Mouse (Mus musculus) gastrocnemius, adult 8-10 months (tissue): ENCODE results near the gene Prtg. TPM values are rescaled to one million over a fixed set of nuclear protein-coding genes. Genes with fewer than 3 reads are reported as not detected.

Source experiments
- DNase-seq, 2 experiments: peaks; one replicate each; pipeline ENCODE4 v3.0.0; 2022; ENCODE audit warnings: low spot score in 2 of 2
- total RNA-seq, 4 experiments: library from RNA; stranded (reverse); gene quantifications; 2 replicates each; pipeline ENCODE4 v1.2.4; 2022

The Prtg gene
- total RNA-seq, 4 experiments from 2014 or later = 0.07 to 0.38 (median 0.12) TPM

DNA sequence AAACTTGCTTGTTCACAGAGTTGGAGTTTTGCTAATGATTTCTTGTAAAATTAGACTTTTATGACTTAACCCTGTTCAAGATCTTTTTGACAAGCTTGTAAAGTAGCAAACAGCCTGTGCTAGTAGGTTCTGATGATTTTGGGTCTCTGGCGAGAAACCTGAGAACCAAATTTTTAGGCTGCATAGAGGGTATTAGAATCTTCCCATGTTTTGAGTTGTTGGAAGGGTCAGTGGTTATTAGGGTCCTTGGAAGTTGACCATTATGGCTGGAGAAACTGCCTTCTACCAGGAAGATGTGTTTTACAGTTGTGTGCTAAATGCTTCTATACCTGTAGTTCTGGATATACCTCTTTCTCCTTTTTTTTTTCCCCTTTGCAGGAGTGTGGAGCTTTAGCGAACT lies 2.4 kb downstream of the Prtg start:
- DNase-seq = no peak

DNA sequence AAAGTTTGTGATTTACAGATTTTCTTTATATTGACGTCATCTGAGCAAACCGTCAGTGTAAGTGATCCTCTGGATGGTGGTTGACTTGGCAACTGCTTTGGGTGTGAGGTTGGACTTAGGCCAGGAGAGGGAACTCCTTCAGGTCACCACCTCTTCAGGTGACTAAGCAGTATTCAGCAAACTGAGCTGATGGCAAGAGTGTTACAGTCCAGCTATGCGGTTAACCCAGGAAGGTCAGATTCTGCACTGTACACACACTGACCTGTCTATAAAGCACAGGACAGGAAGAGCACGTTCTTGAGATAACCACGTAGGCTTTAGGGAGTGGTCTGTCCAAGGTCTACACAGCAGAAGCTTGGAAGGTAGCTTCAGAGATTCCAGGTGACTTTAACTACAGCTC lies 3.9 kb downstream of the Prtg start:
- DNase-seq = no peak

DNA sequence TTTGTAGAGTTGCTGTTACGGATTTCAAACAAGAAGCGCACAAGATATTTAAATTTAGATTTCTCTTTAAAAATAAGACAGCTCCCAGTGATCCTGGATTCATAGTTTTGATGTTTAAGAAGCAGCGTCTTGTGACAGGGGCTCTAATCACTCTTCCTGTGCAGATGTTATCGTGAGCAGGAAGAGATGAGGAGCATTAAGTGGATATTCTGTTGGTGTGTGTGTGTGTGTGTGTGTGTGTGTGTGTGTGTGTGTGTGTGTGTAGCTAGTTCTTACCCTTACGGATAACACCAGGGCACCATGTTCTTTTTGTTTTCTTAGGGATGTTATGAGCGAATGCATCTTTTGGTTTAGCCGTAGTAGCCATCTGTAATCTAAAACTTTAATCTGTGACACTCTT lies 5.4 kb downstream of the Prtg start:
- no peak for DNase-seq

DNA sequence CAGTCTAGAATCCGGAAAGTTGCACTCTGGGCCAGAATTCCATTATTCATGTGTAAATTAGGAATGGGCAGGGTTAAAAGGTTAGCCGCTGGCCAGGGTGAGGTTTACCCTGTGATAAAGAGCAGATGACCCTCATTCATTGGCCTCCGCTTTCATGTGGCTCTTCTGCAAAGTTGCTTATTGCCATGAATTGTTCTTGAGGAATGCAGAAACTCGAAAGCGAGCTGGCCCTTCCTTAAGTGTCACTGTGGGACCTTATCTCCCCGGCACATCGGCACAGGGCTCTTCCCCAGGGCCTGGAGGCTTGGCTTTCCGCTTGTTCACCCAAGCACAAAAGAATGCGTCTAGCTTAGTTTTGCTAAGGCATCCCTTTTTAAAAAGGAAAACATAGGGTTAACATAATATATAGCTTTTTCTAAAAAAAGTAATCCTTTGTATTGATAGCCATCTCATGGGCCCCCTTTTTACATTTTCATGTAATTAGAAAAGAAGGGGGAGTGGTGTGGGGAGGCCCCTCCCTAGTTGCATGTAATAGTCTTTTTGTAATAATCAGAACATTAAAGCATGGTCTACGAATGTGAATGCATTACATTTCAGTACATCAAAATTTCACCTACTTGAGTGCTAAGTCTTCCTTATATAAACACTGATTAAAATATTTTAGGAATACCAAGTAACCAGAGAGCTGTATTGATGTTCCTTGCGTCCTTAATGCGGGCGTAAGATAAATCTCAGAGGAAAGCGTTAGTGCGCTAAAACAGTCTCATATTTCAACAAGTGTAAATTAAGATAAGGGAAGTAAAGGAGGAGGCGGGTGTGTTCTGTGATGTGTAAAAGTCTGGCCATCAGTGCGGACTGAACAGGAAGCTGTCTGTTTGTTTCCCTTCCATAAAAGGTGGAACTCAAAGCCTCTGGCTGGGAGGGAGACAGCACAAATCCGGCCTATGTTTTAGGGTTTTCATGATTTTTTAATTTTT lies 6.2 kb downstream of the Prtg start:
- no peak for DNase-seq

DNA sequence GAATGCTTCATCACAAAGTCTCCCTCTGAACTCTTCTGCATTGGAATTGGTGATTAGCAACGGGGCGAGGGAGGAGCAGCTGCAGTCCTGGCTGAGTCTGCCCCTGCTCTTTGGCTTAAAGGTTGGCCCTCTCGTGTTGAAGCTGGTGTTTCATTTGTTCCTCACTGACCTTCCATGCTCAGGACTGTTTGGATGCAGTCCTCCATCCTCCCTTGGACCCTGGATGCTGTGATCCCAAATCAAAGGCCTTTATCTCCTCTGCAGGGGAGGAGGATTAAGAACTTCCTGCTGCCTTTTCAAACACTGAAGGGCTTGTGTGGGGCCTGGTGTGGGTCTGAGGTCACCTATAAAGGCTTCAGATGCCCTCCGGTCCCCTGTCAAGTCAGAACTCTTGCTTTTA lies 18.8 kb downstream of the Prtg start:
- DNase-seq = no peak

DNA sequence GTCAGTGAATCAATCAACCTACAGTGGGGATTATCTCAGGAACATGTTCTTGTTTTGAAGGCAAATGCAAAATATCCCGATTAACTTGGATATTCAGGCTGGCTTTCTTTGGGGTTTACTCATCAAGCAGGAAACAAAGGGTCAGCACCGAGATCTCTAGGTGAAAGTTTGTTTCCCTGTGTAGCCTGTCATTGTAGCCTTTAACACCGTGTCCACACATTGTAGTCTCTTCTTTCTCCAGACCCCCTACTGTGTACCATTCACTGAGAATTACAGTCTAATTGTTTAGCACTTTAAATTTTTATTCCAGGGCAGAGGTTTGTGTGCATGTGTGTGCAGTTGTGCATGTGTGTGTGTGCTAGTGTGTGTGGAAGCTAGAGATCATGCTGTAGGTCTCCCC lies 19.3 kb downstream of the Prtg start:
- DNase-seq = no peak

DNA sequence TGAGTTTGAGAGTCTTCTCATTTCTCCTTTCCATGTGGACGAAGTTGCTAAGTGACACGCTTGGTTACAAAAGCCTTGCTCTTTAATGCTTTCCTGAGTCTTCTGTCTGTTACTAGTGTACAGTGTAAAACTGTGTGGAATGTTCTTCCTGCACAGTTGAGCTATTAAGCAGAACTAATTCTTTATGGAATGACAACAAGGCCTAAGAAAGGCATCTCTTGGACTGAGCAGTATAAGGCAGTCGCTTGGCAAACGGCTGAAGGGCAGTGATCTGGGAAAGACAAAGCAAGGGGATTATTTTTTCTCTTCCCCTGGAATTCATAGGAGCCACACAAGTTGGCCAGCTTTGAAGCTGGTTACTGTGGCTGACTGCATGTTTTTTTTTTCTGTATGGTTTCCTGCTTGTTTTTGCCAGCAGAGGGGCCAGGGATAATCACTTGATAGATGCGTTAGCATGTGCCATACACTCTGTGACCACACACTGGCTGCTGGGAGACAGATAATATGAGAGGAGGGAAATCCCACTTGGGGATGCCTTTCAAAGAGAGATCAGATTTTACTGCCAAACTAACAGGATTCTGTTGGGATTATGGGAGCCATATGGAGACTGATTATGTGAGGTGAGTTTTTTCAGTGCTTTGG lies 22.1 kb downstream of the Prtg start:
- no peak for DNase-seq

DNA sequence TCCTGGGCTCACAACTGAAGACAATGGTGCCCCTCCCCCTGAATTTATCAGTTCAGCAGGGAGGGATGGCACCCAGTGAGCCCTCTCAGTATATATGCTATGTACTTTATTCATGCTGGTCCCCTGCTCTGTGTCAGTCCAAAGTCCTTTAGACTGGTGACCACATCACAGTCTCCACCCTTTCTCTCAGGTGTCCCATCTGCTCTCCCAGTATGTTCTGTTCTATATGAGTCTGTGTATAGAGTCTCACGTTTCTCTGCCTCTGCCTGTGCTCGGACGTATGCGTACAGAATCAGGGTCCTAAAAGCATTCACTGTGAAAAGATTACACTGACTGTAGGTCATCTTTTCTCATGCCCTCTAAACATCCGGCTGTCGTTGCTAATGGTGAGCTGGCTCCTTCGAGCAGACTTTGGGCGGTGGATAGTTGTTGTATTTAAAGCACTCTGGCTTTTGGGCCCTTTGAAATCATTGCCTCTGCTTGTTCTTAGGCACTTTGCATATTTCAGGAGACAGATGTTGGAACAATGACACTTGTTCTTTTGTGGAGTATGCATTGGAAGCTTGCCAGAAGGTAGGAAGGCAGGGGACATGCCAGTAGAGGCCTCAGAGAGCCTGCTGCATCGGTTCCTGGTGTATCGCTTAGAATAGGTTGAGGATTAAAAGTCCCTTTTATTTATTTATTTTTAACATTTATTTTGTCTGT lies 27.5 kb downstream of the Prtg start:
- DNase-seq = no peak

DNA sequence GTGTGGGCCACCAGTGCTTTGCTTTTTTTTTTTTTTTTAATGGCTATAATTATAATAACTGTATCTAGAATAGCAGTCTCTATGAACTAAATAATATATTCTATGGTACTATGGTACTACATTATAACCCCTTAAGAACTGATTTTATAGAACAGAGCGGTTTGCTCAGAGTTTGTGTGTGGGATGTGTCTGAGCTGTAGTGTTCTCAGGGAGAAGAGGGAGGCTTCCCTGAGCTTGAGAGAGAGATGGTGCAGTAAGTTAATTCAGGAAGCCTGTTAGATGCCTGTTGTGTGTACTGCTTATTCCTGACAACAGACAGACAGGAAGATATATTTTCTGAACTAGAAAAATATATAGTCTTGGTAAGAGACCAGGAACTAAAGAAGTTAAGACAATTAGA lies 28.3 kb downstream of the Prtg start:
- DNase-seq = no peak

DNA sequence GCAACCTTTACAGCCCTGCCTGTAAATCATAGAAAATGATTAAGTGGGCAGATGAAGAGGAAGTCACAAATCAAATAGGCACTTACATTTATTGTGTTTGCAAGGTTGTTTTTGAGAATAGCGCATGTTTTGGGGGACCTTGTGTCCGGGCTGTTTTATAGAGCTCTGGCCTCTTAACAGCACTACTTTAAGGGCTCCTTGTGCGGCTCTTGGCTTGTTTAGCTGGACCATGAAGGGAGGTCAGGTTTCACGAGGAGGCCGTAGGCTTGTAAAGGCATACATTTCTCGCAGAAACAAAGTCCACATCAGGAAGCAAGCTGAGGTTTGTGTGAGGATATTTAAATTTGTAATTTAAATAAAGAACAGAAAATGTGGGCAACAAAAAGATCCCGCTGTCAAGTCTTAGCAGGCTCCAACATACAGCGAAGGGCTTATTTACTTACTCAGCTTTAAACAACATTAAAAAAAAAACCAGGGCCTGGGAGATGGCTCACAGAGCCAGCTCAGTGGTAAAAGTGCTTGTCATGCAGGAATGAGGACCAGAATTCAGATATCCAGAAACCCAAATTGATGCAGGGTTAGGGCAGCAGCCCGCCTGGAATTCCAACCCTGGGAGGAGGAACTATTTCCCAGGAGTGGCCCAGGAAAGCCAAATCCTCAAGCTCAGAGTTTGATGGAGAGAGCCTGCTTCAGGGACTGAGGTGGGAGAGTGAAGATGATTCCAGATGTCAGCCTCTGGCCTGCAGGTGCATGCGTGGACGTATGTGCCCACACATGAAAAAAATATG lies 30.2 kb downstream of the Prtg start:
- DNase-seq = no peak

DNA sequence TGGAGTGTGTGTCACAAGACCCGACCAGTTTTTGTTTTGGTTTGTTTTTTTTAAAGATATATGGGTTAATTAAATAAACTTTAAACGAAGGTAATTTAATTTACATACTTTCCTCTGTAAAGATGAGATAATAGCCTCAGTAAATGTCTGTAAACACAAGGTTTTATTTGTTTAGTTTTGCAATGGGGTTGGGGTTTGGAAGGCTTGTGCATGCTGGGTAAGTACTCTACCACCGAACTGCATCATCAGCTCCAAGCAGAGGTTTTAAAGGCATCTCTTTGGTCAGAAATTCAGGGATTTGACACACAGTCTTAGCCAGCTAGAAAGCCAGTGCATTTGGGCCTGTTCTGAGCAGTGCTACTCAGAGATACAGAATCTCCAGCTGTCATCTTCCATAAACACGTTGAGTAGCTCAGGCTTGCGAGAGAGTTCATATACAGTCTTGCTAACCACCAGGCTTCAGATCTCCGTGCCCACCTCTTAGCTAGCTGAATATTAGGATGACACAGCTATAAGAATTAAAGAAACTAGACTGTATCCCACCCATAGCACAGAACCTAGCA lies 31.0 kb downstream of the Prtg start:
- no peak for DNase-seq

DNA sequence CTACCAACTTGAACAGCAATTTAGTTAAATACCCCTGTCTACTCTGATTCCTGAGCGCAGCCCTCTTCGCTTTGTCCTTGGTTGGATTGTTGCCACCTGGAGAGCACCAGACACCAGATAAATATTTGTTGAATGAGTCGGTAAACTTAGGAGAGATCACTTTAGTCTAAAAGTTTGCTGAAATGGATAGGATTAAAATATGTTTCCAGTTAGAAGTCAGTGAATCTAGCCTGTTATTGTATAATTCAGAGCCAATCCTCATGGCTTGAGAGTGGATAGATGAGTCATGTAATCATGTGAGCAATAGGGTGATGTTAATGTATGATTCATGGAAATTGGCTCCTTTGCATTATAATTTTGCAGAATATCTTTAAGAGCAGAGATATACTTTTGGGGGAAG lies 31.6 kb downstream of the Prtg start:
- no peak for DNase-seq

DNA sequence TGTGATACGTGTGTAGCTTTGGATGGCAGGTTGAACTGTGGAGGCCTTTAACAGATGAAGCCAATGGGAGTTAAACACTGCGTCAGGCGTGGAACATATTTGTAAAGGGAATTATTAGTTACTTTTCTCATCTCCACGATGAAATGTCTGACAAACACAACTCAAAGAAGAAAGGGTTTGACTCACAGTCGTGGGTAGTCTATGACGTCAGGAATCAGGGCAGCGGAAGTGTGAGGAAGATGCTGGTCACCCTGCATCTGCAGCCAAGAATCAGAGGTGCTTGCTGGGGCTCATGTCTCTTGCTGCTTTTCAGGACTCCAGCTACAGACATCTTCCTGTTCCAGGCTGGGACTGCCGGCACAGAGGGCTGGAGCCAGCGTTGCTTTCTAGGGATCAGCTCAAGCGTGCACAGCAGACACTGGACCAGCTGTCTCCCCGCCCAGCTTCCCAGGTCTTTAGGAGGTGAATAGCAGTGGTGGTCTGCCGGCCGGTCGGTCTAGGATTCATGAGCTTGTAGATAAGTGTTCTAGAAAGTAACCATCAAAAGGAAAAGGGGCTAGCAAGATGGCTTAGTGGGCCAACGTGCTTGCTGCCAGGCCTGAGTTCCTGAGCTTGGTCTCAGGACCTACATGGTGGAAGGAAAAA lies 32.8 kb downstream of the Prtg start:
- no peak for DNase-seq

DNA sequence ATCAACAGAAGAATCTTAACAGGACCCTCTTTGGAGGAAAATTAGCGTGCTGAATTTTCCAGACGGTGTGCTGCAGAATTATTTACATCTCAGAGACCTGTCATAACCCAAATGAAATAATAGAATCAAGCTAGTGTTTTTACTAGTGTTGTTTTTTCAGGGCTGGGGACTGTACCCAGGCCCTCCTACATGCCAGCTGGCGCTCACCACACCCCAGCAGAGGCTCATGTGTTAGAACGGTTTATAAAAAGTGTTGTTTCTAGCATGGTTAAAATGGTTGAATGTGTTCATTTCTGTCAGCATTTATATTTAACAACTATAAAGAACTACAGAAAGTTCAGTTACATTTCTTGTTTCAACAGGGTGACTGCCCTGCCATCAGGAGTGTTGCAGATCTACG lies 37.8 kb downstream of the Prtg start:
- DNase-seq = no peak

DNA sequence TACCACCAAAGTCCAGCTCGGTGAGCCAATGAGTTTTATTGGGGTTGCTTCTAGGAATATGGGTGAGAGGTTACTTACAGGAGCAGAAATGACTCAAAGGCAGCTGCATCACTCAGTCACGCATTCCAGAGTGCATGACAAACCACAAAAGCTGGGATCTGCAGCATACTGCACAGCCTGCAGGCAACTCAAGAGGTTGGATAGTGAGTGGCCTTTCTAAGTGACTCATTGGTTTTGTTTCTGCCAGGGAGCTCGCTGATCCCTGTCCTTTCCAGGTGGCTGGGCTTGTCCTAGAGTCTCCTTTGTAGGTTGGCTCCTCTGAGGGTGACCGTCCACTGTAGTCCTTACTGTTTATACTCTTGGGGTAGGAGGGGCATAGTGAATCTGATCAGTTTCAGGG lies 39.5 kb downstream of the Prtg start:
- no peak for DNase-seq

DNA sequence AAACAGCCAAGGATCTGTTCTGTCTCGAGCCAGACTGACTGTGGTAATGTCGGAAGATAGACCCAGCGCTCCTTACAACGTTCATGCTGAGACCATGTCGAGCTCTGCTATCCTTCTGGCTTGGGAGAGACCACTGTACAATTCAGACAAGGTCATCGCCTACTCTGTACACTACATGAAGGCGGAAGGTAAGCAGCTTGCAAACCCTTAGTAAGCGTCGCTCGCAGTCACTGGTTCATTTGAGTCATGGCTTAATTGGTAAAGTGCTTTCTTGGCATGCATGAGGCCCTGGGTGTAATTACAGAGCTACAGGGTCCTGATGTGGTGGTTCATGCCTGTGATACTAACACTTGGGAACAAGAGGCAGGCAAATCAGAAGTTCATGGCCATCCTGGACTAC lies 44.9 kb downstream of the Prtg start:
- DNase-seq = no peak

DNA sequence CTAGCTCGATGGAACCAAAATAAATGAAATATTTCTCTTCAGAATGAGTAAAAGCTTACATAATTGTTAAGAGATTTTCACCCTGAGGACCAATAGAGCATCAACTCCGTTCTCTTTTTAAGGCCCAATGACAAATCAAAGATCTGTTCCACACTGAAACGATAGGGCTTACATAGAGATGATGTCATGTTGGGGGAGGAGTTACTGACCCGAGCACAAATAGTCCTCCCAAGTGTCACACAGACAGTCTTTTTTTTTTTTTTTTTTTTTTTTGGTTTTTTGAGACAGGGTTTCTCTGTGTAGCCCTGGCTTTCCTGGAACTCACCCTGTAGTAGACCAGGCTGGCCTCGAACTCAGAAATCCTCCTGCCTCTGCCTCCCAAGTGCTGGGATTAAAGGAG lies 45.3 kb downstream of the Prtg start:
- no peak for DNase-seq

DNA sequence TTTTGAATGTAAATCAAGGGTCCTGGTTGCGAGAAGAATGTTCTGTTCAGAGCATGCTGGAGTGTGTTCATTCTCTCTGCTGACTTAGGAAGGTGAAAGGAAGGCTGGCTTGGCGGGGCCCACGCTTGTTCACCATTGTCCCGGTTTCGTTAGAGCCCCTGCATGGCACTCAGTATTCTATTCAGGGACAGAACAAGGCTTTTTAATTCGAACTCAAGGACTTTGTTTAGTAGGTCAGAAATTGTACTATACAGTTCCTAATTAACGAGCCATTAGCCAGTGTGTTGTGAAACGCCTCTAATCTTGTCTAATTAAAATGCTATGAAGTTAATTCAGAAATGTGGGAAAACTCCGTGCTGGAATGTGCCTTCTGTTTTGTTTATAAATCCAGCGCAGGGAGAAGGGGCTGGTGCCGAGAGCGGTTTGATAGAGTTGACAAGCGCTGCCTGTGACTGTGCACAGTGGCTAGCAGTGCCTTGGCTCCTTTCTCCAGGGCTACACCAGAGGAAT lies 47.1 kb downstream of the Prtg start:
- no peak for DNase-seq

DNA sequence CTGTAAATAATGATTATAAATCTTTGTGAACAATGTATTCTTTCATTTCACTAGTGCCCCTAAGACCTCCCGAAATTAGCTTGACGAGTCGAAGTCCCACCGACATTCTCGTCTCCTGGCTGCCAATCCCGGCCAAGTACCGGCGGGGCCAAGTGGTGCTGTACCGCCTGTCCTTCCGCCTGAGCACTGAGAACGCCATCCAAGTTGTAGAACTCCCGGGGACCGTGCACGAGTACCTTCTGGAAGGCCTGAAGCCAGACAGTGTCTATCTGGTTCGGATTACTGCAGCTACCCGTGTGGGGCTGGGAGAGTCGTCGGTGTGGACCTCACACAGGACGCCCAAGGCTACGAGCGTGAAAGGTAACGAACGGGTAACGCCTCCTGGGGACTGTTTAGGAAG lies 50.0 kb downstream of the Prtg start:
- DNase-seq = no peak

DNA sequence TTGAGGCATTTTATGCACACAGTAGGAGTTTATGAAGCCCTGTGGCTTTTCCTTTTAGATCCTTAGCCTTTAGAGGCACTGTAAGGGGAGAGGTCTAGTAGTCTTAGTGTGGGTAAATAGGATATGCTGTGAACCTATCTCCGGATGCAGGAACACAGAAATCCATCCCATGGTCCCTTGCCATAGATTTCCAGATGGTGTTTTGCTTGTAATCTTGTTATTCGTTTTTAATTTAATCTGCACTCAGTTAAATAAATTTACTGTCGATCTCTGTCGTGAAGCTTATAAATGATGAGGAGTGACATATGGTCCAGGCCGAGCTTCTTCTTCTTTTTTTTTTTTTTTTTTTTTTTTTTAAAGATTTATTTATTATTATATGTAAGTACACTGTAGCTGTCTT lies 54.1 kb downstream of the Prtg start:
- DNase-seq = no peak
